Mouse (Mus musculus) liver, adult 2 months (tissue): Measurements from ENCODE around the gene Cxcl15.

Source experiments
- CTCF ChIP-seq: fragments of 200-500 bp; IDR thresholded peaks from 2 replicates; pipeline ENCODE4 v1.5.1; 2011; ENCODE audit warnings: low read depth, low read length, control low read depth
- POLR2A ChIP-seq: fragments of 200-500 bp; IDR thresholded peaks from 2 replicates; pipeline ENCODE4 v1.6.1; 2011; ENCODE audit warnings: low read length, control low read depth; ENCODE audit not compliant: insufficient read depth; ENCODE audit errors: extremely low read depth

DNA sequence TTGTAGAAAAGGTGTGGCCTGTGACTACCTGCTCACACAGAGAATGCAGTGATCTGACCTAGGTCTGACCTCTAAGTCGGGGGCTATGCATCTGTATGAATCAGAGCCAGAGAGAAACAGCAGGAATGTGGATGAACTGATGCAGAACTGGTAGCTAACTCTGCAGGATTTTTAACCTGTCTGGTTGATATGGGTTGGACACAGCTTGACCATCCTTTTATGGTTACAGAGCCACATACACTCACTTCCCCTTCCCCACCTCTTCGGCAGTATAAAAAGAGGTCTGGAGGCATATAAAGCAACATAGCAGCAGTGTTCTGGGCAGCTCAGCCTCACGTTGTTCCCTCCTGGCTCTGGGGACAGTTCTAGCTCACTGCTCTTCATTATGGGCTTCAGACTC is 26.1 kb upstream of the Cxcl15 start, which contains the start of gene Ppbp:
- TF ChIP-seq CTCF (no peak), POLR2A (no peak)
